Mouse (Mus musculus): ENCODE data around the gene Ubald2.

GRCm38 (mm10) chr11:116417054-116417453 is 16.8 kb upstream of the Ubald2 start:
- no peak for TF ChIP-seq HCFC1 (IDR thresholded peaks at IDR 0.05; ENCODE audit: borderline replicate concordance, insufficient read depth, low read length)
- TF ChIP-seq ZC3H11A (IDR thresholded peaks at IDR 0.05; ENCODE audit: borderline replicate concordance, low read depth, low read length) = no peak
- TF ChIP-seq CHD2 (IDR thresholded peaks at IDR 0.05; ENCODE audit: low read depth, low read length) = no peak
- TF ChIP-seq MAFK (IDR thresholded peaks at IDR 0.05; ENCODE audit: insufficient read depth, low read depth, low read length) = no peak
- no peak for TF ChIP-seq ZNF384 (IDR thresholded peaks at IDR 0.05; ENCODE audit: low read depth, low read length)
